Mouse (Mus musculus): ENCODE measurements around the gene Sox21. TPM values are rescaled to one million over a fixed set of nuclear protein-coding genes. Genes with fewer than 3 reads are reported as not detected.

Sox21 gene
- polyA plus RNA-seq, 1 experiment from 2014 or later: 6.8 TPM

- ATAC-seq (ENCODE audit: low FRiP score, low TSS enrichment) (peak; percentile 58; the same call in 1 of the 2 replicates), DNase-seq (ENCODE audit: low spot score) (peak; percentile 59)
- Histone ChIP-seq H3K36me3 (ENCODE audit: control insufficient read depth, insufficient read depth, low read length) (no peaks in the 10 kb centered on the region), H3K27ac (replicated peaks) (no peak overlapping the region), H3K4me1 (replicated peaks; ENCODE audit: control insufficient read depth, insufficient read depth) (no peaks in the 10 kb centered on the region), H3K9ac (ENCODE audit: low read length) (no peak overlapping the region), H3K27me3 (ENCODE audit: control insufficient read depth, insufficient read depth, low read length) (no peaks in the 10 kb centered on the region), H3K4me2 (replicated peaks; ENCODE audit: low read depth) (no peak overlapping the region), H3K9me3 (ENCODE audit: control insufficient read depth, low read length) (no peaks in the 10 kb centered on the region), H3K4me3 (ENCODE audit: low read depth, low read length) (no peak overlapping the region)
- TF ChIP-seq EP300 (optimal IDR thresholded peaks at IDR 0.05) (no peak), CTCF (IDR thresholded peaks at IDR 0.05; ENCODE audit: low read depth) (no peak)
- 56% methylated on average over 6 of the region's 6 CpGs for WGBS
These were observed 36.0 kb upstream of the Sox21 start for GRCm38 (mm10) chr14:118272594-118273555.

GRCm38 (mm10) chr14:118268849-118269248 is 32.0 kb upstream of the Sox21 start:
- Histone ChIP-seq H3K9me3 (ENCODE audit: control insufficient read depth, low read length) (no peaks in the 10 kb centered on the region), H3K4me1 (replicated peaks; ENCODE audit: control insufficient read depth, insufficient read depth) (no peaks in the 10 kb centered on the region), H3K27ac (replicated peaks) (no peak overlapping the region), H3K27me3 (ENCODE audit: control insufficient read depth, insufficient read depth, low read length) (no peaks in the 10 kb centered on the region), H3K36me3 (ENCODE audit: control insufficient read depth, insufficient read depth, low read length) (no peaks in the 10 kb centered on the region), H3K9ac (ENCODE audit: low read length) (no peak overlapping the region), H3K4me2 (replicated peaks; ENCODE audit: low read depth) (no peak overlapping the region), H3K4me3 (ENCODE audit: low read depth, low read length) (no peak overlapping the region)
- ATAC-seq (ENCODE audit: low FRiP score, low TSS enrichment) (peak; percentile 69), DNase-seq (ENCODE audit: low spot score) (peak; percentile 59)
- no peak for TF ChIP-seq CTCF (IDR thresholded peaks at IDR 0.05; ENCODE audit: low read depth)
- no peak for TF ChIP-seq EP300 (optimal IDR thresholded peaks at IDR 0.05)
- 47% methylated on average over 4 of the region's 4 CpGs for WGBS

GRCm38 (mm10) chr14:118266660-118267059 is 29.8 kb upstream of the Sox21 start, which contains the start of gene Gm9376:
Gm9376 (plus strand) TSS chr14:118266960.
- no peak within 1 kb of the TSS for H3K27ac ChIP-seq (replicated peaks)
- H3K27me3 ChIP-seq (ENCODE audit: control insufficient read depth, insufficient read depth, low read length): no peaks in the 10 kb centered on the region
- H3K4me3 ChIP-seq (ENCODE audit: low read depth, low read length): no peak within 1 kb of the TSS
- TF ChIP-seq EP300 (optimal IDR thresholded peaks at IDR 0.05) (no peak), CTCF (IDR thresholded peaks at IDR 0.05; ENCODE audit: low read depth) (no peak)
- H3K4me2 ChIP-seq (replicated peaks; ENCODE audit: low read depth): no peak within 1 kb of the TSS
- H3K36me3 ChIP-seq (ENCODE audit: control insufficient read depth, insufficient read depth, low read length): no peaks in the 10 kb centered on the region
- ATAC-seq (ENCODE audit: low FRiP score, low TSS enrichment) (no peak), DNase-seq (ENCODE audit: low spot score) (no peak)
- no peaks in the 10 kb centered on the region for H3K4me1 ChIP-seq (replicated peaks; ENCODE audit: control insufficient read depth, insufficient read depth)
- no peaks in the 10 kb centered on the region for H3K9me3 ChIP-seq (ENCODE audit: control insufficient read depth, low read length)
- no peak within 1 kb of the TSS for H3K9ac ChIP-seq (ENCODE audit: low read length)
- WGBS: 74% methylated on average over 2 of the region's 2 CpGs

GRCm38 (mm10) chr14:118253381-118253780 is 16.6 kb upstream of the Sox21 start:
- Histone ChIP-seq H3K9ac (ENCODE audit: low read length) (no peak overlapping the region), H3K27me3 (ENCODE audit: control insufficient read depth, insufficient read depth, low read length) (no peaks in the 10 kb centered on the region), H3K4me2 (replicated peaks; ENCODE audit: low read depth) (no peak overlapping the region), H3K27ac (replicated peaks) (no peak overlapping the region), H3K4me1 (replicated peaks; ENCODE audit: control insufficient read depth, insufficient read depth) (no peaks in the 10 kb centered on the region), H3K36me3 (ENCODE audit: control insufficient read depth, insufficient read depth, low read length) (no peaks in the 10 kb centered on the region), H3K9me3 (ENCODE audit: control insufficient read depth, low read length) (no peaks in the 10 kb centered on the region), H3K4me3 (ENCODE audit: low read depth, low read length) (no peak overlapping the region)
- ATAC-seq (ENCODE audit: low FRiP score, low TSS enrichment): no peak
- WGBS: 89% methylated on average over 6 of the region's 6 CpGs
- no peak for TF ChIP-seq CTCF (IDR thresholded peaks at IDR 0.05; ENCODE audit: low read depth)
- TF ChIP-seq EP300 (optimal IDR thresholded peaks at IDR 0.05): no peak
- DNase-seq (ENCODE audit: low spot score): no peak

GRCm38 (mm10) chr14:118241416-118241815 is 4.6 kb upstream of the Sox21 start:
- Histone ChIP-seq H3K9ac (ENCODE audit: low read length) (no peak overlapping the region), H3K9me3 (ENCODE audit: control insufficient read depth, low read length) (peaks cover 4% of the 10 kb centered on the region), H3K27ac (replicated peaks) (no peak overlapping the region), H3K4me2 (replicated peaks; ENCODE audit: low read depth) (no peak overlapping the region), H3K36me3 (ENCODE audit: control insufficient read depth, insufficient read depth, low read length) (no peaks in the 10 kb centered on the region), H3K27me3 (ENCODE audit: control insufficient read depth, insufficient read depth, low read length) (no peaks in the 10 kb centered on the region), H3K4me1 (replicated peaks; ENCODE audit: control insufficient read depth, insufficient read depth) (no peaks in the 10 kb centered on the region), H3K4me3 (ENCODE audit: low read depth, low read length) (no peak overlapping the region)
- TF ChIP-seq EP300 (optimal IDR thresholded peaks at IDR 0.05): no peak
- TF ChIP-seq CTCF (IDR thresholded peaks at IDR 0.05; ENCODE audit: low read depth): no peak
- DNase-seq (ENCODE audit: low spot score) (no peak), ATAC-seq (ENCODE audit: low FRiP score, low TSS enrichment) (no peak)
- 75% methylated on average over 2 of the region's 2 CpGs for WGBS

GRCm38 (mm10) chr14:118239351-118239750 is 2.5 kb upstream of the Sox21 start:
- H3K27ac ChIP-seq (replicated peaks): no peak overlapping the region
- DNase-seq (ENCODE audit: low spot score) (peak; percentile 48), ATAC-seq (ENCODE audit: low FRiP score, low TSS enrichment) (no peak)
- TF ChIP-seq CTCF (IDR thresholded peaks at IDR 0.05; ENCODE audit: low read depth) (peak; percentile 66), EP300 (optimal IDR thresholded peaks at IDR 0.05) (no peak)
- 14% methylated on average over 8 of the region's 8 CpGs for WGBS
- H3K4me2 ChIP-seq (replicated peaks; ENCODE audit: low read depth): no peak overlapping the region
- no peak overlapping the region for H3K9ac ChIP-seq (ENCODE audit: low read length)
- no peaks in the 10 kb centered on the region for H3K36me3 ChIP-seq (ENCODE audit: control insufficient read depth, insufficient read depth, low read length)
- no peaks in the 10 kb centered on the region; the same call in 1 of the 2 replicates for H3K4me1 ChIP-seq (replicated peaks; ENCODE audit: control insufficient read depth, insufficient read depth)
- H3K9me3 ChIP-seq (ENCODE audit: control insufficient read depth, low read length): peaks cover 4% of the 10 kb centered on the region
- H3K4me3 ChIP-seq (ENCODE audit: low read depth, low read length): no peak overlapping the region
- no peaks in the 10 kb centered on the region; the same call in 1 of the 2 replicates for H3K27me3 ChIP-seq (ENCODE audit: control insufficient read depth, insufficient read depth, low read length)
